Mouse (Mus musculus): ENCODE data around the gene Rpa2.
"Not testable (repeated sequence)": the region's sequence is repeated elsewhere in the genome, so short reads cannot be mapped to it uniquely, and the experiment has no call there.

Gene Rpa2

GRCm38 (mm10) chr4:132763125-132763524 is 5.0 kb upstream of the Rpa2 start:
- not testable (repeated sequence) for DNase-seq

GRCm38 (mm10) chr4:132771776-132772175 is 3.6 kb downstream of the Rpa2 start:
- DNase-seq: no peak

- DNase-seq: no peak
Observed at GRCm38 (mm10) chr4:132774905-132775304, 6.8 kb downstream of the Rpa2 start.

GRCm38 (mm10) chr4:132776764-132777163 is 8.6 kb downstream of the Rpa2 start:
- DNase-seq: no peak

GRCm38 (mm10) chr4:132778562-132779201 is 10.6 kb downstream of the Rpa2 start:
- no peak for DNase-seq

GRCm38 (mm10) chr4:132780288-132780687 is 12.2 kb downstream of the Rpa2 start:
- DNase-seq: no peak

- no peak for DNase-seq
Observed at GRCm38 (mm10) chr4:132783732-132784131, 15.6 kb downstream of the Rpa2 start.

GRCm38 (mm10) chr4:132785228-132785627 is 17.1 kb downstream of the Rpa2 start:
- DNase-seq: no peak

- no peak for DNase-seq
Observed at GRCm38 (mm10) chr4:132789731-132790130, 21.6 kb downstream of the Rpa2 start.

GRCm38 (mm10) chr4:132793322-132794004 is 25.3 kb downstream of the Rpa2 start:
- DNase-seq: not testable (repeated sequence)

- no peak for DNase-seq
Observed at GRCm38 (mm10) chr4:132794028-132794427, 25.9 kb downstream of the Rpa2 start.

- no peak for DNase-seq
Observed at GRCm38 (mm10) chr4:132794760-132795159, 26.6 kb downstream of the Rpa2 start.

- DNase-seq: no peak
Observed at GRCm38 (mm10) chr4:132795171-132795570, 27.0 kb downstream of the Rpa2 start.

GRCm38 (mm10) chr4:132796196-132796886 is 28.2 kb downstream of the Rpa2 start, which contains the start of gene Themis2:
Gene Themis2 (minus strand): TSS chr4:132796387.
- no peak for DNase-seq

- no peak for DNase-seq
Observed at GRCm38 (mm10) chr4:132797461-132797860, 29.3 kb downstream of the Rpa2 start.

- DNase-seq: no peak
Observed at GRCm38 (mm10) chr4:132798028-132798427, 29.9 kb downstream of the Rpa2 start.

- DNase-seq: not testable (repeated sequence)
Observed at GRCm38 (mm10) chr4:132798666-132799065, 30.5 kb downstream of the Rpa2 start.

GRCm38 (mm10) chr4:132799845-132800244 is 31.7 kb downstream of the Rpa2 start:
- DNase-seq: no peak

- DNase-seq: no peak
Observed at GRCm38 (mm10) chr4:132801176-132802077, 33.3 kb downstream of the Rpa2 start.

- no peak for DNase-seq
Observed at GRCm38 (mm10) chr4:132802171-132802637, 34.1 kb downstream of the Rpa2 start.

- no peak for DNase-seq
Observed at GRCm38 (mm10) chr4:132803212-132803611, 35.1 kb downstream of the Rpa2 start.

- DNase-seq: no peak
Observed at GRCm38 (mm10) chr4:132803876-132804275, 35.7 kb downstream of the Rpa2 start.

GRCm38 (mm10) chr4:132804331-132804730 is 36.2 kb downstream of the Rpa2 start:
- no peak for DNase-seq

Measured in cerebellum, adult 9-11 months (tissue).